18 mouse cellular contexts compared by ENCODE assay signal in genomic region chr15:78542767-78543303, GRCm38 (mm10). TPM values are rescaled to one million over a fixed set of nuclear protein-coding genes. Genes with fewer than 3 reads are reported as not detected.
DNase-seq lines count a peak whose midpoint lies in the region; ATAC-seq and TF ChIP-seq lines count a peak whose summit lies in the region.
"Had no signal": no experiment of that assay in that cellular context is flagged by ENCODE, and none has a peak within 500 bp of the region (broad histone marks: within the 10 kb centered on the region; RNA-seq: fewer than 3 reads in every experiment).

No protein-coding gene starts in this region.

- no peak for ATAC-seq in hindbrain, embryonic 13.5 days (ENCODE audit: low FRiP score)
- no peak for ATAC-seq in hindbrain, postnatal 0 days
- ATAC-seq in megakaryocyte progenitor cell, adult 5-6 weeks (replicated peaks; ENCODE audit: poor library complexity), result no peak

- no peaks in the 10 kb centered on the region for H3K9me3 ChIP-seq in hindbrain, embryonic 13.5 days
- no peaks in the 10 kb centered on the region for H3K9me3 ChIP-seq in hindbrain, postnatal 0 days (ENCODE audit: low read length)
- H3K9me3 ChIP-seq: hindbrain, embryonic 12.5 days; liver, embryonic 15.5 days had no signal

- no peak overlapping the region for H3K4me3 ChIP-seq in hindbrain, embryonic 13.5 days
- no peak overlapping the region for H3K4me3 ChIP-seq in hindbrain, postnatal 0 days (ENCODE audit: low read length)
- H3K4me3 ChIP-seq: hindbrain, embryonic 12.5 days; liver, embryonic 15.5 days had no signal

- no peak for TF ChIP-seq CTCF in hindbrain, postnatal 0 days (IDR thresholded peaks at IDR 0.05; ENCODE audit: low read depth)

- H3K27me3 ChIP-seq in hindbrain, embryonic 13.5 days, result 0 out of 2 replicates have a peak, but pooled peaks cover 20% of the 10 kb centered on the region
- H3K27me3 ChIP-seq in hindbrain, postnatal 0 days (ENCODE audit: insufficient read depth, low read length), result no peaks in the 10 kb centered on the region

- peaks cover 31% of the 10 kb centered on the region for H3K4me1 ChIP-seq in hindbrain, embryonic 13.5 days (replicated peaks)
- peaks cover 11% of the 10 kb centered on the region for H3K4me1 ChIP-seq in hindbrain, postnatal 0 days (ENCODE audit: insufficient read depth, low read length)

- no peaks in the 10 kb centered on the region for H3K36me3 ChIP-seq in hindbrain, embryonic 13.5 days
- H3K36me3 ChIP-seq in hindbrain, postnatal 0 days (ENCODE audit: insufficient read depth, low read length), result no peaks in the 10 kb centered on the region
- H3K36me3 ChIP-seq: hindbrain, embryonic 12.5 days; liver, embryonic 15.5 days had no signal

- 0 out of 2 replicates have a peak overlapping the region, but pooled peaks have one; percentile 1 for H3K27ac ChIP-seq in hindbrain, embryonic 13.5 days
- H3K27ac ChIP-seq in hindbrain, postnatal 0 days, result no peak overlapping the region
- H3K27ac ChIP-seq: hindbrain, embryonic 12.5 days; liver, embryonic 15.5 days had no signal

- no peak overlapping the region for H3K4me2 ChIP-seq in hindbrain, embryonic 13.5 days
- H3K4me2 ChIP-seq in hindbrain, postnatal 0 days (ENCODE audit: low read depth, low read length), result no peak overlapping the region
- H3K4me2 ChIP-seq: hindbrain, embryonic 12.5 days; liver, embryonic 15.5 days had no signal

- DNase-seq in hindbrain, postnatal 0 days (ENCODE audit: low spot score), result no peak
- peak; percentile 40 for DNase-seq in right cerebral cortex, postnatal 25 days
- no peak for DNase-seq in right cerebral cortex, postnatal 10 days (ENCODE audit: low spot score in 2 of 2)
- peak; percentile 54 to 62 for DNase-seq in cerebellum, postnatal 36 days
- DNase-seq in embryo, embryonic 11 days, result no peak
- DNase-seq: adrenal gland, postnatal 25 days; heart, adult 18-20 months; midbrain, embryonic 14.5 days; spleen, adult 18-20 months; thymus, adult 2 months had no signal

- 79% methylated on average over 7 of the region's 7 CpGs for WGBS in hindbrain, embryonic 13.5 days
- 49% methylated on average over 7 of the region's 7 CpGs for WGBS in hindbrain, postnatal 0 days

- H3K9ac ChIP-seq in hindbrain, embryonic 13.5 days, result no peak overlapping the region
- no peak overlapping the region for H3K9ac ChIP-seq in hindbrain, postnatal 0 days (replicated peaks; ENCODE audit: low read length)
- H3K9ac ChIP-seq: hindbrain, embryonic 12.5 days; liver, embryonic 15.5 days had no signal

RNA-seq across cellular contexts. Expression of gene Sstr3, which starts 1.6 kb away (rescaled TPM):
- polyA plus RNA-seq in hindbrain, embryonic 13.5 days (2015; fragmentation: Nextera tagmentation; extraction: Ambion mirVana), result 0.42 and 0.48 TPM in 2 replicates
- total RNA-seq in hindbrain, postnatal 0 days (2014; rRNA removed), result 3.1 and 4.0 TPM in 2 replicates
- 0.97 and 1.0 TPM in 2 replicates for polyA plus RNA-seq in hindbrain, postnatal 0 days (2015; fragmentation: Nextera tagmentation; extraction: Ambion mirVana)
- not detected in 2 replicates for total RNA-seq in megakaryocyte progenitor cell, adult 5-6 weeks (2015)
- not detected in 2 replicates for total RNA-seq in megakaryocyte progenitor cell, adult 5-6 weeks (2017)
- total RNA-seq: gastrocnemius, adult 18-20 months; heart, adult 18-20 months; MEL had no signal
- polyA plus RNA-seq: heart, embryonic 16.5 days; limb, embryonic 11.5 days; liver, embryonic 15.5 days had no signal

RNA-seq across cellular contexts. Expression of gene C1qtnf6, which starts 11.6 kb away (rescaled TPM):
- 8.0 and 8.2 TPM in 2 replicates for polyA plus RNA-seq in hindbrain, embryonic 13.5 days (2015; fragmentation: Nextera tagmentation; extraction: Ambion mirVana)
- 3.1 and 6.1 TPM in 2 replicates for total RNA-seq in hindbrain, postnatal 0 days (2014; rRNA removed)
- 10.0 and 10.2 TPM in 2 replicates for polyA plus RNA-seq in hindbrain, postnatal 0 days (2015; fragmentation: Nextera tagmentation; extraction: Ambion mirVana)
- total RNA-seq in megakaryocyte progenitor cell, adult 5-6 weeks (2015), result 4.8 and 5.3 TPM in 2 replicates
- total RNA-seq in megakaryocyte progenitor cell, adult 5-6 weeks (2017), result 0.30 and 0.46 TPM in 2 replicates

RNA-seq across cellular contexts. Expression of gene Rac2, which starts 29.7 kb away (rescaled TPM):
- 6.3 and 8.8 TPM in 2 replicates for polyA plus RNA-seq in hindbrain, embryonic 13.5 days (2015; fragmentation: Nextera tagmentation; extraction: Ambion mirVana)
- total RNA-seq in hindbrain, postnatal 0 days (2014; rRNA removed), result 2.0 and 3.4 TPM in 2 replicates
- polyA plus RNA-seq in hindbrain, postnatal 0 days (2015; fragmentation: Nextera tagmentation; extraction: Ambion mirVana), result 5.0 and 6.8 TPM in 2 replicates
- total RNA-seq in megakaryocyte progenitor cell, adult 5-6 weeks (2015), result 402 and 432 TPM in 2 replicates
- 164 and 243 TPM in 2 replicates for total RNA-seq in megakaryocyte progenitor cell, adult 5-6 weeks (2017)

RNA-seq across cellular contexts. Expression of gene Il2rb, which starts 47.8 kb away (rescaled TPM):
- polyA plus RNA-seq in hindbrain, embryonic 13.5 days (2015; fragmentation: Nextera tagmentation; extraction: Ambion mirVana), result 0.05 and 0.13 TPM in 2 replicates
- total RNA-seq in hindbrain, postnatal 0 days (2014; rRNA removed), result 0.10 and 0.29 TPM in 2 replicates
- 0.40 and 0.58 TPM in 2 replicates for polyA plus RNA-seq in hindbrain, postnatal 0 days (2015; fragmentation: Nextera tagmentation; extraction: Ambion mirVana)
- 0.54 TPM in 2 replicates for total RNA-seq in megakaryocyte progenitor cell, adult 5-6 weeks (2015)
- 0.04 and 0.10 TPM in 2 replicates for total RNA-seq in megakaryocyte progenitor cell, adult 5-6 weeks (2017)
- total RNA-seq: gastrocnemius, adult 18-20 months had no signal
- polyA plus RNA-seq: limb, embryonic 11.5 days had no signal

RNA-seq across cellular contexts. Expression of gene Cyth4, which starts 54.0 kb away (rescaled TPM):
- polyA plus RNA-seq in hindbrain, embryonic 13.5 days (2015; fragmentation: Nextera tagmentation; extraction: Ambion mirVana), result 6.8 and 7.7 TPM in 2 replicates
- 6.4 and 6.8 TPM in 2 replicates for total RNA-seq in hindbrain, postnatal 0 days (2014; rRNA removed)
- 5.7 and 7.2 TPM in 2 replicates for polyA plus RNA-seq in hindbrain, postnatal 0 days (2015; fragmentation: Nextera tagmentation; extraction: Ambion mirVana)
- total RNA-seq in megakaryocyte progenitor cell, adult 5-6 weeks (2015), result 34.6 and 45.8 TPM in 2 replicates
- 74.9 and 87.2 TPM in 2 replicates for total RNA-seq in megakaryocyte progenitor cell, adult 5-6 weeks (2017)

Comparison
In these comparisons a context has a peak if more than half of its experiments do, and no peak if none do; other contexts are left out.
1. DNase-seq: peak in right cerebral cortex, postnatal 25 days (single experiment) and cerebellum, postnatal 36 days (2 of 2); none in hindbrain, postnatal 0 days (single experiment), right cerebral cortex, postnatal 10 days (0 of 2) and embryo, embryonic 11 days (single experiment).
2. RNA of gene Rac2, which starts 29.7 kb away (total RNA-seq): 164 to 432 TPM in megakaryocyte progenitor cell, adult 5-6 weeks; 2.0 to 3.4 TPM in hindbrain, postnatal 0 days; every median in the first group is over 10 times any median in the second.